Mouse (Mus musculus) hindbrain, embryonic 10.5 days (tissue): ENCODE data around the gene Syn3. TPM values are rescaled to one million over a fixed set of nuclear protein-coding genes. Genes with fewer than 3 reads are reported as not detected.

ENCODE experiments used
- DNase-seq: peaks from one replicate; pipeline ENCODE4 v3.0.0-alpha.2; 2017; ENCODE audit warnings: low spot score
- H3K27ac ChIP-seq: fragments of 300-500 bp; sonication (generic); 2 replicates; pipeline ENCODE4 v1.5.1; 2016; ENCODE audit warnings: mild to moderate bottlenecking, moderate library complexity
- H3K27me3 ChIP-seq: fragments of 300-500 bp; sonication (generic); 2 replicates; pipeline ENCODE4 v1.6.1; 2016; ENCODE audit warnings: mild to moderate bottlenecking; ENCODE audit not compliant: poor library complexity, insufficient read depth, severe bottlenecking
- H3K36me3 ChIP-seq: fragments of 300-500 bp; sonication (generic); 2 replicates; pipeline ENCODE4 v1.6.1; 2016; ENCODE audit warnings: mild to moderate bottlenecking, moderate library complexity
- H3K4me1 ChIP-seq: fragments of 300-500 bp; sonication (generic); replicated peaks from 2 replicates; pipeline ENCODE4 v1.6.1; 2016; ENCODE audit warnings: mild to moderate bottlenecking
- H3K4me3 ChIP-seq: fragments of 300-500 bp; sonication (generic); 2 replicates; pipeline ENCODE4 v1.5.1; 2016; ENCODE audit warnings: mild to moderate bottlenecking, moderate library complexity
- H3K9me3 ChIP-seq: fragments of 300-500 bp; sonication (generic); 2 replicates; pipeline ENCODE4 v1.6.1; 2016; ENCODE audit warnings: mild to moderate bottlenecking, moderate library complexity
- WGBS: fragments of 180-500 bp; shearing (Covaris S2); methylation state at CpG from one replicate; pipeline ENCODE4 v1.1.7; 2016; 5-methylcytosine and 5-hydroxymethylcytosine counted together
- polyA plus RNA-seq: library from polyadenylated mRNA; unstranded; fragments of >200 nt; fragmentation: Nextera tagmentation; extraction: Ambion mirVana; gene quantifications from 2 replicates; pipeline ENCODE4 v1.2.1, GENCODE M21; 2016

Syn3 gene
- polyA plus RNA-seq, 1 experiment from 2014 or later, result 3.9 TPM

DNA sequence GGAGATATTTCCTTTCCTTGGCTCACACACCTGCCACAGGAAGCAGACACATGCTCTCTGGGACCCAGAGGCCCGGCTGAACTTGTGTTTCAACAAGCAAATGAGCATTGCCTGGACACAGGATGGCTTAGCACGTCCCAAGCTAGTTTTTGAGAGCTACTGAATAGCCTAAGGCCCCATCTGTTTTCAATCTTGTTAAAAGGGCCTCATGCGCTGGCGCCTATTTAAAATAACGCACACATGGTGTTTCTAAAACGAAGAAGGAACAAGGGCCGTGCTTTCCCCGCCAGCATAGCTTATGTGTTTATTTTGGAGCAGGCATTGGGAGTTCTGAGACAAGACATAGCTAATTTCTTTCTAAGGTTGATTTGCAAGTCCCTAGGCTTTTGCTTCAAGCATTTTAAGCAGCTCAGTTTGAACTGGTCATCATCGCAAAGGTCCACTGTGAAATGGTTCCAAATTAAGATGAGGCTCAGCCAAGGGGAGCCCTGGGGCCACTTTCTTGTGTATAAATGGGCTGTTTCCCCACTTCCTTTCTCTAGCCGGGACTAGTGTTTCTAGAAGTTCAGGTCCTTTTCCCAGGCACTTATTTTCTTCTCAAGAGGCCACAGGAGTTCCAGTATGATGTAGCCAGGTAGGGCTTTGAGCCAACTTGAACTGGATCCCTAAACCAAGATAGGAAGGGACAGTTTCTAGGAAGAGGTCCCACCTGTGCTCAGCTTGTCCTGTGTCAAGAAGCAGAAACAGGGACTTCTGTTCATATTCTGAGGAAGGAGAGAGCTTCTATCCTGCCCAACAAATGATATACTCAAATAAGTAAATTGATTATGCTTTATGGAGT lies 72.8 kb downstream of the Syn3 start:
- peaks cover 2% of the 10 kb centered on the region; the same call in 1 of the 2 replicates for H3K36me3 ChIP-seq
- DNase-seq, result peak; percentile 55
- H3K4me1 ChIP-seq, result peaks cover 10% of the 10 kb centered on the region; the same call in 1 of the 2 replicates
- H3K27me3 ChIP-seq, result no peaks in the 10 kb centered on the region
- H3K27ac ChIP-seq, result peak overlapping the region; percentile 16; the same call in 1 of the 2 replicates
- H3K4me3 ChIP-seq, result no peak overlapping the region
- WGBS, result 62% methylated on average over 10 of the region's 10 CpGs
- H3K9me3 ChIP-seq, result no peaks in the 10 kb centered on the region

DNA sequence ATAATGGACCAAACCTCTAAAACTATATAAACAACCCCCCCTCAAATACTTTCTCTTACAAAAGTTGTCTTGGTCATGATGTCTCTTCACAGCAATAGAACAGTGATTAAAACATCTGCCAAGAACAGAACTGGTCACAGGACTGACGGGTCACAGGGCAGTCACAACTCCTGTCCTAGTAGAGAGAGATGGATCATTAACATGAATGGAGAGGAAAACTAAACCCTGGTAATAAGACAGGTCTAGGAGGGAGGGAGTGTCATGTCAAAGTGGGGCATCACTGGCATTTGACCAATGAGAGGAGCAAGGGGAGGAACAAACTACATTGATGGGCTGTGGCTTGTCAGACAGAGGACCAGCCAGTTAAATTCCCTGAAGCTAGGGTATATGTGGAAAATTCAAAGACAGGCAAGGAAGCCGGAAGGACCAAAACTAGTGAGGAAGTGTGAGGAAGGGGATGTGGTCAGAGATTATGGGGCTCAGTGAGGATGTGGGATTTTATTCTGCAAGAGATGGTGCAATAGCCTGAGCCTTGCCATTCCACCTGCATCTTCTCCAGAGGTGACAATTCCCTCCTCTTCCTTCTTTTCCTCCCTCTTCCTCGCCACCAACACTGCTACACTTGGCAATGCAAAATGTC lies 76.8 kb downstream of the Syn3 start:
- H3K4me1 ChIP-seq, result peaks cover 12% of the 10 kb centered on the region; the same call in 1 of the 2 replicates
- DNase-seq, result no peak
- H3K9me3 ChIP-seq, result no peaks in the 10 kb centered on the region
- H3K36me3 ChIP-seq, result peaks cover 2% of the 10 kb centered on the region; the same call in 1 of the 2 replicates
- H3K27me3 ChIP-seq, result no peaks in the 10 kb centered on the region
- 85% methylated on average over 3 of the region's 3 CpGs for WGBS
- no peak overlapping the region for H3K4me3 ChIP-seq
- H3K27ac ChIP-seq, result no peak overlapping the region

DNA sequence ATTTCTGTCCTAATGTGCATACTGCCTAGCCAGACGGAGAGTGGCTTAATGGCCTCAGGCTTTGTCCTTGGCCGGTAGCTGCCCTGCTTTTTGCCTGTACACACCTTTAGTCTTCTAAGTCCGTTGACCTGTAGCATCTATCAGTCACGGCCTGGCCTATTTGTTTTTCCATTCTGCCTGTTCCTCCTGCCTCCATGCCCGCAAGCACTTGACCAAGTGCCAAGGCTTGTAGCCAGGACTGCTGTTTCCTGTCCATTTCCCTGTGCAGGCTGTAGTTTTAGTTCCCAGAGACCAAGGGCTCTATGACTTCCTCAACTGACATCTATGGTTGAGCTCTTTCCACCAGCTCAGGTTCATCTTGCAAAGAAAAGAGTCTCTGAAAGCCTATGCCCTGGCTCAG lies 79.8 kb downstream of the Syn3 start:
- no peak for DNase-seq
- peaks cover 2% of the 10 kb centered on the region; the same call in 1 of the 2 replicates for H3K36me3 ChIP-seq
- no peak overlapping the region for H3K4me3 ChIP-seq
- no peaks in the 10 kb centered on the region for H3K27me3 ChIP-seq
- H3K27ac ChIP-seq, result no peak overlapping the region
- H3K4me1 ChIP-seq, result 0 out of 2 replicates have a peak, but pooled peaks cover 3% of the 10 kb centered on the region
- no peaks in the 10 kb centered on the region for H3K9me3 ChIP-seq
- 89% methylated on average over 5 of the region's 5 CpGs for WGBS

DNA sequence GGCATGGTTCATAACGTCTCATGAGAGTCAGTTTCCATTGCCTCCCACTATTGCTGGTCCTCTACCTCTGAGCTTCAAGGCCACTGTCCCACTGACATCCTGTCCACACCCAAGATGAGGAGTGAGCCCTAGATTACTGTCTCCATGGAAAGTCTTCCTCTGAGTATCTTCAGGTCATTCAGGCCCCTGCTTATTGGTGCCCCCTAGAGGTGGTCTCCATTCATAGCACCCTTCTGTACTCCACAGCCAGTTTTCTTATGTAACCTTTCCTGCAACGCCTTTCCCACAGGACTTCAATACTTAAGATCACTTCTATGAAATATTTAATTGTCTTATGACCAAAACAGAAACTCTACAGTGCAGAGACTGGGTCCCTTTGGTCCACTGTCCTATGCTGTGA lies 80.4 kb downstream of the Syn3 start:
- Histone ChIP-seq H3K4me1 (0 out of 2 replicates have a peak, but pooled peaks cover 3% of the 10 kb centered on the region), H3K27ac (no peak overlapping the region), H3K4me3 (no peak overlapping the region), H3K36me3 (peaks cover 2% of the 10 kb centered on the region; the same call in 1 of the 2 replicates), H3K27me3 (no peaks in the 10 kb centered on the region), H3K9me3 (no peaks in the 10 kb centered on the region)
- 83% methylated on average over 2 of the region's 2 CpGs for WGBS
- no peak for DNase-seq

DNA sequence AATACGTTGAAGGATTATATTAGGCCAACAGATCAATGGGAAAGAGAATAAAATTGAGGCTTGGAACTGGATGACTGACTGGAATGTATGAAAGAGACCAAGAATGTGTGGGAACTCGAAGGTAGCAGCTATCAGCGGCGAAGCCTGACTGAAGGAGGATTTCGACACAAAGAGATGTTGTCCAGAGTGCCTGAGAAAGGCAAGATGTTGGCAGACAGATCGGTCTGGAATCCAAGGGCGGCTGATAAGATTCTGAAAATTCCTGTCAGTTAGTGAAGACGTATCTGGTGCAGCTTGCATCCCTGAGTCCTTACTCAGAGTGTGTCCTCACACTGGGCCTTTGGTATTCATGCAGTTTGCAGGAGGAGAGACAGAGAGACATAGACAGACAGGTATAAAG lies 81.9 kb downstream of the Syn3 start:
- 88% methylated on average over 8 of the region's 8 CpGs for WGBS
- Histone ChIP-seq H3K27ac (no peak overlapping the region), H3K9me3 (no peaks in the 10 kb centered on the region)

DNA sequence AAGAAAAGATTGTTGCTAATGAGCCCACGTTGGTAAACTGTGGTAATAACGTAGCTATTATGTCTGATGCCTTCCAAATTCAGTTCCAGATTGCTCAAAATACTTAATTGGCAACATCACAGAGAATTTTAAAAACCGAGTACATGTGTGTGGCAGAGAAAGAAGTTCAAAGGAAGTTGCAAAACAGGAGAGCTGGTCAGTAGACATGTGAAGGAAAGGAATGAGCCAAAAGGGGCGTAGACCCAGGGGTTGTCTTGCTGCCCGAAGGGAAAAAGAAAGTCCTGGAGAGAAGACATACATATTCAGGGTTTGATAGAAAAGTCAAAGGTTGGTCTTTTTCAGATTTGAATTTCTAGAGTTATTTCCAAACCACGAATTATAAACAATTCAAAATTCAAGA lies 87.8 kb downstream of the Syn3 start:
- Histone ChIP-seq H3K4me3 (no peak overlapping the region), H3K9me3 (no peaks in the 10 kb centered on the region), H3K36me3 (no peaks in the 10 kb centered on the region), H3K27me3 (no peaks in the 10 kb centered on the region), H3K27ac (no peak overlapping the region), H3K4me1 (no peaks in the 10 kb centered on the region)
- DNase-seq, result no peak
- 85% methylated on average over 6 of the region's 6 CpGs for WGBS

More for the DNA sequence above, 81.9 kb downstream of the Syn3 start:
- H3K4me3 ChIP-seq, result no peak overlapping the region
- H3K27me3 ChIP-seq, result no peaks in the 10 kb centered on the region
- no peak for DNase-seq
- H3K4me1 ChIP-seq, result 0 out of 2 replicates have a peak, but pooled peaks cover 3% of the 10 kb centered on the region
- peaks cover 2% of the 10 kb centered on the region; the same call in 1 of the 2 replicates for H3K36me3 ChIP-seq

DNA sequence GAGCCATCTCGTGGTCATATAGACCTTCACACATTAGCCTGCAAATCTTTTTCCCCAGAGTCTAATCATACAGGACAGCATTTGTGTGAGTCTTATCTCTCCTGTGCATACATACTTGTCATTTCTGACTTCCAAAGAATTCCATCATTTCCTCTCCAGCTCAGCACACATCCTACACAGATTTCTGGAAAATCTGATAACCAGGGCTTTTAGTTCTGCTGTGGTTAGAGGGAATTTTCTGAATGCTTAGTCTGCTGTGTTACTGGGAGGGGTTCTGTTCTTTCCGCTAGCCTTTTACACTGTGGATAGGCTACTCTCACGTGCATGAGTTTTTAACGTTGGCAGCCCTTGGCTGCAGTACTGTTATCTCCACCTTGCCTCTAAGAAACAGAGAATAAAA lies 91.7 kb downstream of the Syn3 start:
- DNase-seq, result no peak
- no peaks in the 10 kb centered on the region for H3K27me3 ChIP-seq
- no peaks in the 10 kb centered on the region for H3K36me3 ChIP-seq
- no peaks in the 10 kb centered on the region for H3K9me3 ChIP-seq
- no peak overlapping the region for H3K4me3 ChIP-seq
- no peak overlapping the region for H3K27ac ChIP-seq
- WGBS, result 81% methylated on average over 4 of the region's 4 CpGs
- H3K4me1 ChIP-seq, result no peaks in the 10 kb centered on the region

DNA sequence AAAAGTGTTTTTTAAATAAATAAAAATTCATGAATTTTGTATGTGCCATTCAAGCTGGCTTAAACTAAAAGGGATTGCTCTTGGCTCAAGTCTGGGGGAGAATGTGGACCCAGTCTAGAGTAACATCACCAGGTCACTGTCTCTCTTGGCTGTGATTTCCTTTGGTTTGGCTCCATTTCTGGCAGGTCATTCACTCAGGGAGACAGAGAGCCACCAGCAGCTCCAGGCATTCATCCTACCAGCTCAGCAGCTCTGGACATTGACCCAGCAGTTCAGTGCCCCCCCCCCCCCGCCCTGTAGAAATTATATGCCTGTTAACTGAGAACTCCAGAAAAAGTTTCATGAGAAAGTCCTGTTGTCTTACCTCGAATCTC lies 100.4 kb downstream of the Syn3 start:
- no peaks in the 10 kb centered on the region for H3K36me3 ChIP-seq
- no peaks in the 10 kb centered on the region for H3K27me3 ChIP-seq
- no peak overlapping the region for H3K4me3 ChIP-seq
- no peaks in the 10 kb centered on the region for H3K4me1 ChIP-seq
- WGBS, result 80% methylated on average over 2 of the region's 2 CpGs
- 0 out of 2 replicates have a peak, but pooled peaks cover 5% of the 10 kb centered on the region for H3K9me3 ChIP-seq
- no peak for DNase-seq
- H3K27ac ChIP-seq, result no peak overlapping the region

DNA sequence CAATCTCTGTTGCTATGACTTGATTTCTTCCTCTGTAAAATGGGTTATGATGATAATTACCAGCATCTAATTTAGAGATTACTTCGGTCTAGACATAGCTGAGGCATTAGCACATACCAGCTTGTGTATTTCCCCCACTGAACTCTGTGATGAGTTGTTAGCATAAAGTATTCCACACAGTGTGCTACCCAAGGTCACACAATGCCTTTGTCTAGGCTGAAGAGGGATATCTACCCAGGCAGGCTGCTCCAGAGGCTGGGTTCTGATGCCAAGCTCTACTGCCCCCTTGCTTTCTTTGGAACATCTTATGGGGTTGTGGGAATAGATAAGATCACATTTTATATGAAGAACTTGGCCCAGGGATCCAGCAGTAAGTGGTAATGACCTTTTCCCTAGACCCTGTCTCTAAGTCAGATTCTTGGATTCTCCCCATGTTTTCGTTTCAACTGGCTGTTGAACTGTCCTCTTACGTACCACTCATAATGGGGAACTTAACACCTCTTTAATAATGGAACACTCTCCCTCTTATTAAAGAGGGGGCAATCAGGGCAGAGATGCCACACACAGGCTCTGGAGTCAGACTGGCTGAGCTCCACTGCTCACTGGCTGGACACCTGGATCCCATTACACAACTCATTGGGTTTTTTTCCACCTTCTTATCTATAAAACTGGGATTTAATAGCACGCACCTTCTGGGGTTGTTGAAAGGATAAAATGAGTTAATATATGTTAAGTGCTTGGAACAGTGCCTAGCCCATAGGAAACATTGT lies 100.9 kb downstream of the Syn3 start:
- Histone ChIP-seq H3K36me3 (no peaks in the 10 kb centered on the region), H3K9me3 (0 out of 2 replicates have a peak, but pooled peaks cover 5% of the 10 kb centered on the region), H3K27ac (no peak overlapping the region), H3K27me3 (no peaks in the 10 kb centered on the region), H3K4me1 (no peaks in the 10 kb centered on the region), H3K4me3 (no peak overlapping the region)
- 87% methylated on average over 4 of the region's 4 CpGs for WGBS
- no peak for DNase-seq

DNA sequence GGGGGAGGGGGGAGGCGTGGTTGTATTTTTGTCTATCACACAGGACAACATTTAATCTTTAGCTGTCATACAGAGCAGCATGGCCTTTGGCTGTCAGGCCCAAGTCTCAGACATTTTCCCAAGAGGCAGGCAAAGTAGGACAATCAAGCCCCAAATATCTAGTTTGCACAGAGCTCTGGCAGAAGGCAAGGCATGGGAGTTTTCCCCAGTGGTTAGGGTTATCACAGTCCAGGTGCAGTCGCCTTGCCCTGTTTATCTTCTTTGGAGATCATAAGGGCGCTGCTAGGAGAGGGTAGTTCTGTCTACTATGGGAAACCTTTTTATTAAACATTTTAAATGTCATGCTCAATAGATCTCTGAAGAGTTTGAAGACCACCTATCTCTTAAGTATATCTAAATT lies 106.3 kb downstream of the Syn3 start:
- H3K4me3 ChIP-seq, result no peak overlapping the region
- no peak for DNase-seq
- H3K27me3 ChIP-seq, result no peaks in the 10 kb centered on the region
- no peaks in the 10 kb centered on the region for H3K36me3 ChIP-seq
- WGBS, result 88% methylated on average over 3 of the region's 3 CpGs
- H3K27ac ChIP-seq, result no peak overlapping the region
- 0 out of 2 replicates have a peak, but pooled peaks cover 5% of the 10 kb centered on the region for H3K9me3 ChIP-seq
- peaks cover 19% of the 10 kb centered on the region for H3K4me1 ChIP-seq

DNA sequence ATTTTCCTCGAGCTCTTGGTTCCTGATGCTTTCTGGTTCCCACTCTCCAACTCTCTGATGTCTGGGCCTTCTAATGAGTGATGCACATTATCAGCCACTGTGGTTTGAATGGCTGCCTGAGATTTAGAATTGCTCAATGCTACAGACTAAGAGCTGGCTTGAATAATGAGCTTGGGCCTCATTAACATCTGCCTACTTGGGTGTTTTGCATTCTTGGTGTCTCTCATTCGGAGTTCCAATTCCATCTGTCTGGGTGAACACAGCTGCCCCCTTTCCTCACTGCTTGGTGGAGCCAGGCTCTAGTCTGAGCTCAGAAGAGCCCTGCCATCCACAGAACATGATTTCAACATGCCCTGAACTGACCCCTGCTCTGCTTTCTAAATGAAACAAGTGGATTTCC lies 108.8 kb downstream of the Syn3 start:
- Histone ChIP-seq H3K27ac (no peak overlapping the region), H3K36me3 (no peaks in the 10 kb centered on the region), H3K4me1 (peaks cover 23% of the 10 kb centered on the region), H3K4me3 (no peak overlapping the region), H3K9me3 (0 out of 2 replicates have a peak, but pooled peaks cover 5% of the 10 kb centered on the region), H3K27me3 (no peaks in the 10 kb centered on the region)
- 66% methylated on average over 2 of the region's 2 CpGs for WGBS
- DNase-seq, result no peak

DNA sequence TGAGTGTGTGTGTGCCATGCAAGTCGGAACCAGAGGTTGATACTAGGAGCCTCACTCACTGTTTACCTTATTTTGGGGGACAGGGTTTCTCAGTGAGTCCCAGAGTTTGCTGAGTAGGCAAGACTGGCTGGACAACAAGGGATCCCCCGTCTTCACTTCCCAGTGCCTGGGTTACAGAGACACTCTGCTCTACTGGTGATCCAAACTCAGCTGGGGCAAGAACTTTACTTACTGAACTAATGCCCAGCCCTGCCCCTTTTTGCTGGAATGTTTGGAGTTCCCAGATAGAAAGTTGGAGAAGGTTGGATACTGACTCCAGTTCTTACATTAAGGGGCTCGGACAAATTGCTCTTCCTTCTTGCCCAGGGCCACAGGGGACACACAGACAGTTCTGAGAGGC lies 109.3 kb downstream of the Syn3 start:
- Histone ChIP-seq H3K27ac (no peak overlapping the region), H3K4me1 (peaks cover 23% of the 10 kb centered on the region), H3K4me3 (no peak overlapping the region), H3K9me3 (0 out of 2 replicates have a peak, but pooled peaks cover under 1% of the 10 kb centered on the region), H3K27me3 (no peaks in the 10 kb centered on the region), H3K36me3 (no peaks in the 10 kb centered on the region)
- no peak for DNase-seq
- 91% methylated on average over 3 of the region's 3 CpGs for WGBS
